Mouse (Mus musculus) spleen, adult 18-20 months (tissue): ENCODE results near the gene C130050O18Rik.

ENCODE experiments used
- DNase-seq, 2 experiments: peaks; one replicate each; pipeline ENCODE4 v3.0.0; 2022; ENCODE audit warnings: mixed read lengths in 2 of 2

The C130050O18Rik gene

DNA sequence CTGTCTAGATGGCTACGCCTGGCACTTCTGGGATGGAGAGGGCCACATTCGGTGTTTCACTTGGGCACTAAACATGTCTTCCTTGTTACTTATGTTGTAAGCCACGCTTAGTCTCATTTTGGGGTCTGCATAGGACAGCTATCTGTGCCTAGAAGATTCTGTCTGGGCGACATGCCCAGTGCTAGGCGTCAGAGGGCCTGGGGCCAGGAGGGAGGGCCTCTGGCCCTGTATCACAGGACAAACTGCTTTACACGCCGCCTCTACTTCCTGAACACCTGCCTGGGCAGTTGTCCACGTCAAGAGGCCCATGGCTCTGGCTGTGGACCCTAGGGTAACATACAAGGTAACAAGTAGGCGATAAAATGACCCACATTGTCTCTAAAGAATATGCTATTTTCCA lies 22.9 kb downstream of the C130050O18Rik start:
- DNase-seq, result no peak

DNA sequence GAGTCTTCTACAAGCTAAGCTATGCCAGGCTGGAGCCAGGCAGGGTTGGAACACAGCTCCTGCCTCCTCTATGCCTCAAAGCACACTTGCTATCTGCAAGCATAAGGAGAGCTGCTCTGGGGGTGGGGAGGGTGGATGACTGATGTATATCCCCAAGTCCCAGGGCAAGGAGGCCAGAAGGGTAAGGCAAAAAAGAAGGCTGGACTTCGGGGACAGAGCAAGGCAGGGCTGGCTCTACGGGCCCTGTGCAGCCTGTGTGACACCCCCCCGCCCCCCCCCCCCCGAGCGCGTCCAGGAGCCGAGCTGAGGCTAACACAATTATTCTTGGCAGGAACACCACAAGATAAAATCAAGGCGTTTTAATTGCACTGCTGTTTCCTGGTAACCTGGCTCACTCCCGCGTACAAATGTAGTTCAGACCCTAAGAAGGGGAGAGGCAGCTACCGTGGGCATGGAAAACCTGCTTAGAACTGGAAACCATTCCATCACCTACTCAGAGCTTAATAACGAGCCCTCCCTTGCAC lies 24.8 kb downstream of the C130050O18Rik start:
- DNase-seq, result no peak

DNA sequence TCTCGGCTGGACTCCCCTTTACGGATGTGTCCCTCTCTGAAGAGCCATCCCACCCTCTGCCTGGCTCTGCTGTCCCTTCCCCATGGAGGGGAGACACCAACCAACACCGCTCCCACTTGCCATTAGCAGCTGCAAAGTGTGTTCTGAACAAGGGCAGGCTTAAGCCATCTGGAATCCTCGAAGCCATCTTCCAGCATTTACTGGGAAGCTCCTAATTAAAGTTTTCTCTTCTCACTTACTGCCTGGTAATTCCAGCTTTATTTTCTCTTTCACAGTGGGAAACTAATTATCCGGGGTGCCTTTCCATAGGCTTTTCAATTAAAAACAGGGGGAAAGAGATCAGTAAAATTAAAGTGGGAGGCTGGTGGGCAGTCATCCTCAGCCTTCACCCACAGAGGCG lies 27.3 kb downstream of the C130050O18Rik start:
- DNase-seq, result no peak

DNA sequence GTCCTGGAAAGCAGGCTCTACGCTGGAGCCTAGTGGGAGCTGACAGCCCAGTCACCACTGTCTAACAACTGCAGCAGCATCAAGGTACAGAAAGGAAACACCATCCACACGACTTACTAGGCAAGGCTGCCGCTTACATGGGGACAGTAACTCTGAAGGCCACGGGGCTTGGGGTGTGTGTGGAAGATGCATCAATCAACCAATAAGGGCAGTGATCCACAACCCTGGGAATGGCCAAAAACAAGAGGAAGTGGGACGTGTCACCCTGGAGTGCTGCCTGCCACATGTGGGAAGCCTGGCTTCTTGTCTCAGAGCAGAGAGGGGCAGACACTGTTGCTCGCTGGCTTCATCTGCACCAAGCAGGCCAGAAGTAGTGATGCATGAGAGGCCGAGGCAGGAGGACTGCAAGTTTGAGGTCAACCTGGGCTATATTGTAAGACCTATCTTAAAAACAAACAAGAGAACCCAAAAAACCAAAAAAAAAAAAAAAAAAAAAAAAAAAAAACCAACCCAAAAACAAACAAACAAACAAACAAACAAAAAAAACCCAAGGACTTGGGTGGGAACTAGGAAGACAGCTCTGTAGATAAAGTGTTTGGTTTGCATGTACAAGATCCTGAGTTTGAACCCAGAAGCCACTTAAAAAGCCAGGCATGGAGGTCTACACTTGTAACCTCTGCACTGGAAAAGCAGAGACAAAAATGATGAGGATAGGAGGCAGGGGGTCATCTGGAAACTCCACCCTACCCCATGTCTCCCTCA lies 27.8 kb downstream of the C130050O18Rik start:
- DNase-seq, result no peak

DNA sequence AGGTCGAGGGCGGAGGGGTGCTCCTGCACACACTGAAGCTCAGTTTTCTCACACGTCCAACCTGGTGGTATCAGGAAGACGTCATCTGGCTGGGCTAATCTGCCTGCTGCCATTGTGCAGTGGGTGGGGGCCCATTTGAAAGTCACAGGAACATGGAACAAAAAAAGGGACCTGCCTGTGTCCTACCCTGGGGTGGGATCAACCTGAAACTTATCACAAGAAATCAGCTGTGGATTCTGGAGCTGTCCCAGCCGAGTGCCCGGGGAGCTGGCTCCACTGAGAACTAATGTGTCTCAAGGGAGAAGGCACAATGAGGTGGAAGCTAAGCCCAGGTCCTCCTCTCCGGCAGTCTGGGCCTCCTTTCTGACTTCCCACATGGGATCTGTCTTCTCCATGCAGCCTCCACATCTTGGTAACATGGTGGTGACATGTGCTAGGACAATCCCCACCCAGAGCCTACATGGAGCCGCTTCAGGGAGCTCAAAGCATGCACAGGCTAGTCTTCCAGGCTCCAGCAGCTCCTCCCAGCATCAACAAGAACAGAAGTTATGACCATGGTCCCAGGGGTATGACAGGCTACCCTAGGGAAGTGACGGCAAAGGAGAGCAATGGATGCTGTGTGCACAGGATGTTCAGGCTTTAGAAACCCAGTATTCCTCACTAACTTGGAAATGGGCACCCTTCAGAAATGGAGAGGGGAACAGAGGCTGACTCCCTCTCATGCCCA lies 28.9 kb downstream of the C130050O18Rik start:
- DNase-seq, result no peak

DNA sequence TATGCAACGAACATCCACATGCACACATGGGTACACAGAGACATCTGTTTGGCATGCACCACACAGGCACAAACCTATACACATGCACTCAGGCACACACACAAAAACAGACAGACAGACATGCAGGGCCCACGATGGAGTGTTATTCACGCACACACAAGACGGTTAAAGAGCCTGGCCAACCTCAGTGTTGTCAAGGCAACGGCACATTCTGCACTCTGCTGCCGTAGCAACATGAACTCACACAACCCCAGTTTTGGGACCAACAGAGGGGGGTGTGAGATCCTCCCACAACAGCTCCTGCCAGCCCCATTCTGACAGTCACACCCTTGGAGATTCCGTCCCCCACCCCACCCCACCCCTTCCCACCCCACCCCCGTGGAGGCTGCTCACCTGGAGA lies 29.9 kb downstream of the C130050O18Rik start:
- no peak for DNase-seq

DNA sequence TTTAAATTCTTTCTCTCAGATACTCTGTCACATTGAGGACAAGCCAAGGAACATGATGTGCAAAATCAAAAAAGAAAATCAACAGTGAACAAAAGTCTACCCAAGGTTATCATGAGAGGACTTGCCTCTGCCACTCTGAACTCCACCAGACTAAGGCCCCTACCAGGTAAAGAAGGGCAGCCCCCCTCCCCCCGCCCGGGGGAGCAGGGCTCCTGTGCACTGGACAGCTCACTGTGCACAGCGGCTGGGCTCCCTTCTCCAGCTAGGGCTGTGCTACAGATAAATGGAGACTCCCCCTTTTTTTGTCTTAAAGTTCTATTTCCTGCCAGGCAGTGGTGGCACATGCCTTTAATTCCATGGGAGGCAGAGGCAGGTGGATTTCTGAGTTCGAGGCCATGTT lies 32.7 kb downstream of the C130050O18Rik start:
- DNase-seq, result no peak

DNA sequence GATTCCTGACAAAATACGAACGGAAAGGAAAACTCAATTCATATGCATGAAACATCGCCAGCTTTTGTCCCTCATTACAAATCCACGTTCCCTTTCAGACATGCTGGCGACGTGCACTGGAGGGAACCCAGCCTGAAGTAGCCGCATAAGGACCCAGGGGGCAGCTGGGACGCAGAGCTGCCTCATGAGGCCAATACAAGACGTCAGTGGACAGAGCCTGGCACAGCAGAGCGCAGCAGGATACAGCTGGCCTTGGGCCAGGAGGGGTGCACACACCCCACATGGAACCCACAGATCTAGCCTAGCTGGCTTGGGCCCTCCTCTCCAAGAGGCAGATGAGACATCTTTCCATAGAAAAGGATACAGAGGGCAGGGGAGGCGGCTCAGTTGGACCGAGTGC lies 33.4 kb downstream of the C130050O18Rik start:
- DNase-seq, result no peak

DNA sequence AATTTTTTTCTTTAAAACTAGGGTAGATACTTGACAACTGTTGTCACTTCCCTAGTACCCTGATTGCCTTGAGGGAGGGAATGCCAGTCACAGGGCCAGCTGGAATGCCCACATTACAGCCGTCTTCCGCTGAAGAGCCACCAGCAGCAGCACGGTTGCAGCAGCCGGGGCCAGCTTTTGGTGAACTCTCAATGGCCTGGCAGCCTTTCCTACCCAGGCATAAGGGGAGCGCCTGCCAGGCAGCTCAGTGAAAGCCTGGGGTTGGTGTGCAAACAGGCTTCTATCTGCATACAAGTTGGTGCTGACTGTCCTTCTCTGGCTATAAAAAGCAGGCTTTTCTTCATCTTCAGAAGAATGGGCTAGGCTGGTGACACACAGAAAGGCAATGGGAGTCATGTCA lies 35.4 kb downstream of the C130050O18Rik start:
- DNase-seq, result no peak

DNA sequence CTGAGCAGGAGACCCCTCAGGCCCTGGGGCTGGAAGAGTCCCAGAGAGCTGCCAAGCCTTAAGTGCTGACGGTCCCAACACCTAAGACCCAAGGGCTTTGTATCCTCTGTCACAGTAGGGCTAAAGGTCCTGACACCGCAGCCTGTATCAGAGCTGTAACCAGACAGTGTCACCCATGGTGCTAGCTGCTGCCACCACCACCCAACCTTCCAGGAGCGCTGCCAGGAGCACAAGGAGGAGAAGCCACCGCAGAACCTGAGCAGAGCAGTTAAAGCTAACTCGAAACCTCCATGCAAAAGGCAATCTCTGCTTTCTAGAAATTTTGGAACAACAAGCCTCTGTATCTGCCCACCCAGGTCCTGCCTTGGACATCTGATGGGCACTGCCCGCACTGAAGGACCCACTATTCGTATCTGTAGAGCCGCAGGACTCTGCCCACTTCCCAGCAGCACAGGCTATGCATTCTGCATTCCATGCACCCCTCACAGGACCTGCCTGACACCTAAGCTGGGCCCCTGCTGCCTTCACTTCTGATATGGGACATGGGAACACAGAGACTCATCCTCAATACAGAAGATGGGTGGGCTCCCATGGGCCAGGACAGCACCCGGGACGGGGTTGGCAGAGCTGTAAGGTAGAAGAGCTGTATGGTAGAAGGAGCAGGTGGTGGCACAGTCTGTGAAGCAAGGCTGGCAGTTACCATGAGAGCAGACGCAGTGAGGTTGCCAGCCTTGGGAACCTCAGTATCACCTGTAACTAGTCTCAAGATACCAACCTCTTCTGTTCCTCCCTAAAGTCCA lies 36.0 kb downstream of the C130050O18Rik start:
- no peak for DNase-seq

DNA sequence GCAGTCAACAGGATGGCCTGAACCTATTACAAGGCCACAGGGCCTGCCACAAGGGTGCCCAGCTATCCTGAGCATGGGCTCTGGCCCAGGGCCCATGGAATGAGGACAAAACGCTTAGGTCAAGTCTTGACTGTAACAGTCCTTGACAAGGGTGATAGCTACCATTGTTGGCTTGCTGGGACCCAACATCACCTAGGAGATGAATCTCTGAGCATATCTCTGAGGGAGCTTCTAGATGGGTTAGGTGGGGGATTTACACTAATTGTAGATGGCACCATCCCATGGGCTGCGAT lies 36.6 kb downstream of the C130050O18Rik start:
- no peak for DNase-seq

DNA sequence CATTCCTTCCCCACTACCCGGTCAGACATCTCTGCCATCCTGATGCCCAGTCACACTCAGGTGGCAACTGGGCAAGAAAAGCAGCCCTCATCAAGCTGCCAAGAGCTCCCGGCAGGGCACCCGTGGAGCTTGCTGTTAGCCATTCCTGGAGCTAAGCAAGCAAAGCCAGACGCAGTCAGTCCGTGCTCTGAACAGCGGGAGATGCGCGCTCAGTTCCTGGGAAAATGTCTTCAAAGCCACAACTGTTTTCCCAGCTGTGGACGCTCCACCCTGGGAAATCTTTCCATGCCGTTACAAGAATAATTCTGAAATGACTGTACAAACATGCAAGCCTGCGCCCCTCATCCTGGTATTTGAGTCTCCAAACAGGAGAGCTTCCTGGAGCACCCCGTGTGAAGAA lies 37.3 kb downstream of the C130050O18Rik start:
- DNase-seq, result no peak

DNA sequence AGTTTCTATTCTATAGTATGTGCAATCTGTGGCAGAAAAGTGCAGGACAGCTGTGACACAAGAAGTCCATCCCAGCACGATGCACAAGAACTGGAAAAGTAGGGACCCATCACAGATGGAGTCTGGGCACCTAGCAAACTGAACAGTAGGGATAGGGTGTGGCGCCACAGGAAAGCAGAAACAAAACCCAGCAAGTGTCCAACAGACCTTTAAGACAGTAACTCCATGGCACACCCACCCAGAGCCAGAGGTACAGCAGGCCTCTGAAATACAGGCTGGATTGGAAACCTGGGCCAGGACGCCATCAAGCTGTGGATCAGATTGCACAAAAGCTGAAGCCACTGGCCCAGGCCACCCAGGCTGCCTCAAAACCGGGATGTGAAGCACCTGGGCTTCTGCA lies 37.9 kb downstream of the C130050O18Rik start:
- DNase-seq, result no peak

DNA sequence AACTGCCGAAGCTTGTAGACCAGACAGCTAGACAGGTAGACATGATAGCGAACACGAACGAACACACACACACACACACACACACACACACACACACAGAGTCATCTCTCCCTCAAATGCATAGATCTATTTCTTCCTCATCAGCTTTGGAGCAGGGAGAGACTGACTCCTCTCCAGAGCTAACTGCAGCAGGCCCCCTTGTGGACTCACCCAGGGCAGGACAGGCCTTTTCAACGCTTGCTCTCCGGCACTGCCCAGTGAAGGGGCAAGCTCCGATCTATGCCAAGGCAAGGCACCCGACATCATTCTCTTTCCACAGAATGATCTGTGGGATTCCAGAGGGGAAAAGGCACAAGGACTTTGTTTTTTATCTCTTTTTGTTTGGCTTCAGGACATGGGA lies 40.2 kb downstream of the C130050O18Rik start:
- no peak for DNase-seq

DNA sequence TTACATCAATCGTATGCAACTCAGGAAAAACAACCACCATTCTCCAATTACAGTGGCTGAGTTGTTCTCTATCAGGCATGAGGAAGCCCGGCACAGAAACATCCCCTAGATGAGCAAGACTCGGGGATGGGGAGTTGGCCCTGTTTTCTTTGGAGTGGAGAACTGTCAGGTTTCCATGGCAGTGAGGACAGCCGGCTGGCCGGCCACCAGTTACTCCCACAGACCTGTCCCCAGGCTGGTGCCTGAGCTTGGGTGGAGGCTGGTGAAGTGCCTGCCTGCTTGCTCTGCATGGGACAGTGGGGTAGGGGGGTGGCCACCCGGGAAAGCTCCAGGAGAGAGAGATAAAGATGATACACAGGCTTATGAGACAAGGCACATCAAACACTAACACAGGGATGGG lies 42.9 kb downstream of the C130050O18Rik start:
- DNase-seq, result no peak

DNA sequence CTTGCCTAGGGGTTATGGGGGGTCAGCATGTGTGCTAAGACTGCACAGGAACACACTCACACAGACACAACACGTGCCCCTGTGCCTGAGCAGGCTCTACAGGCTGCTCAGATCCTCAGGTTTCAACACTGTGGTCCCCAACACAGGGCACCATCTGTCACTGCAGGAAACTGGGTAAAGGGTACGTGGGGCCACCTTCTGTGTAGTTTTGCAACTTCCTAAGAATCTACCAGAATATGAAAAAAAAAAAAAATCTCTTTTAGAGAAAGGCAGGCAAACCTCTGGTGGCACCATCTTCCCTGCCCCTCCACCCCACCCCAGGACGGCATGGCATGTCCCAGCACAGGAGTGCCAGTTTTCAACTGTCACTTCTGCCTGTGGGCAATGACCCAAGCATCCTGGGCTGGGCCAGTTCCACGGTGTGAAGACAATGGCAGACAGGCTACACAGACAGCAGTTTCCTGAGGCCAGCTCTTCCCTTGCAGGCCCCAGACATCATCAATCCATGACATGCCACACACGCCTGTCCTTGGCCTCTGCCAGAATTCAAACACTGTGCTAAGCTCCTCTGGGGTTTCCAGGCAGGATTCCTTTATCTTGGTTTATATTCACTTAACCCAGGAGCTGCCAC lies 44.2 kb downstream of the C130050O18Rik start:
- DNase-seq, result peak; percentile 19 to 43

DNA sequence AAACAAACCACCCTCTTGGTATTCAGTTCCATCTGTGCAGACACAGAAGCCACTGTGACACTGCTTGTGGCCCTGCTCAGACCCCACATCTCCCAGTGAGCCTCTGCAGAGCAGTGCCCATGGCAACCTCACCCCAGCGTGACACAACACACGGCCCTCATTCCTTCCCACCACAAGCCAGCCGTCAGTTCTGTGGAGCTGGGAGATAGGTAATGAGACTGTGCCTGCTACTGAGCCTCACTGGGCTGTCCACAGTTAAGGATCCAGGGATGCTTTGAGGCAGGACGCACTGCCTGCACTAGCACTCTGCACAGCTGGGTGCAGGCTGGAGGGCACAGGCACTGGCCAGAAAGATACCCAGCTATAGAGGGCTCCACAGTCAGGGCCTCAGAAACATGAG lies 44.8 kb downstream of the C130050O18Rik start:
- peak in 1 of 2 experiments; percentile 7 for DNase-seq

DNA sequence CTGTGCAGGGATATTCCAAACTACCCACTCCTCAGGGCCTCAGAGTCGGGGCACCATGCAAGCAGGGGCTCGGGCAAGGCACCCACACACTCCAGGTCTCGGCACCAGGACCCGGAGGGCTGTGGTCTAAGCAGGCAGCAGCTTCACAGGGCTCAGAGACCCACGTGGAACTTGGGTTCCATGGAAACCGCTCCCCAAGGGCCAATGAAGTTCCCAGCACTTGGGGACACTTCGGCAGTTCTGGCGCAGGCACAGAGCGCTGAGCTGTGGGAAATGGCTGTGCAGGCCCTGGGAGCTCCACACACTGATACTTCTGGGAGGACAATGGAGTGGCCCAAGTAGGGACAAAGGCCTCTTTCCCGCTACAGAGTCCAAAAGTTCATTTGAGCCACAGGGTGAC lies 48.0 kb downstream of the C130050O18Rik start:
- no peak for DNase-seq

DNA sequence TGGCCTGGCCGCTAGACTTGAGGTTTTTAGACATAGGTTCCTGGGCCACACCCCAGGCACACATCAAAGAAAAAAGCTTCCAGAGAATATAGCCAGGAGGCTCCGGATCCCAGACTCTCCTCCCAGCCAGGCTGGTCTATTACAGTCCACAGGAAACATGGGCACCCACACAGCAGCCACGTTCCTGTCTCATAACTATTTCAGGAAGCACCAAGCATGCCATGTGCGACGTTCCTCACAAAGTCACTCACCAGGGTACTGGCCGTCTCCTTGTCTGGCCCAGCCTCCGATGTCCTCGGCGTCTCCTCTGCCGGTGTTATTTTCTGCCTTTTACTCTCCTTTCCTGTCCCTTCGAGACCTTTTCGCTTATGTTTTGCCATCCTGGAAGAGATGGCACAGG lies 50.1 kb downstream of the C130050O18Rik start:
- no peak for DNase-seq

DNA sequence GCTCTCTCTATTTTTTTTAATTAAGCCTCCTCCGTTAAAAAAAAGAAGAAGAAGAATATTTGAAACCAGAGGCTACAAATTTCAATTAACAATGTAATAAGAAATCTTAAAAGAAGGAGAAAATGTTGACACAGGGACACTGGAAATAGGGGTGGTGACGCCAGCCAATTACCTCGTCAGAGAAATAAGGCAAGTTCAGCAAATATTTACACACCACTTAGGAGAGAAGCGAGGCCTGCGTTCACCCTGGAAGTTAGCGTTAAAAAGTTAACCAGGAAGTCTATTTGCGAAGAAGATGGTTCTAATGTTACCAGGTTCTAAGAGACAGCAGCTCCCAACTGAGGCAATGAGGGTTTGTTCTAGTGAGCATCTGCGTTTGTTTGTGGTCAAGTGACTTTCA lies 52.2 kb downstream of the C130050O18Rik start:
- no peak for DNase-seq

DNA sequence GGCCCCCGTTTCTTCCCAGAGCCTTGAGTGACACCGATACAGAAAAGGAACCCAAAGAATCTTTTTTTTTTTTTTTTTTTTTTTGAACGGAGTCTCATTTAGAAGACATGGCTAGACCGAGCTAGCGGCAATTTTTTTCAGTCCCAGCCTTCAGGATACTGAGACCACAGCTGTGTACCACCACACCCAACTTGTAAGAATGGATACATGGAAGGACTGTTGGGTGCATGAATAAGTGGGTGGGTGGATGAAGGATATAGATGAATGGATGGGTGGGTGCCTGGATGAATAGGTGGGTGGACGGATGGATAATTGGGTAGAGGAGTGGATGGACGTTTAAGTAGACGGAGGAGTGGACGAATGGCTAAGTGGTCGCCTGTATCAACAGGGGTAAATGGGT lies 54.9 kb downstream of the C130050O18Rik start:
- DNase-seq, result no peak

DNA sequence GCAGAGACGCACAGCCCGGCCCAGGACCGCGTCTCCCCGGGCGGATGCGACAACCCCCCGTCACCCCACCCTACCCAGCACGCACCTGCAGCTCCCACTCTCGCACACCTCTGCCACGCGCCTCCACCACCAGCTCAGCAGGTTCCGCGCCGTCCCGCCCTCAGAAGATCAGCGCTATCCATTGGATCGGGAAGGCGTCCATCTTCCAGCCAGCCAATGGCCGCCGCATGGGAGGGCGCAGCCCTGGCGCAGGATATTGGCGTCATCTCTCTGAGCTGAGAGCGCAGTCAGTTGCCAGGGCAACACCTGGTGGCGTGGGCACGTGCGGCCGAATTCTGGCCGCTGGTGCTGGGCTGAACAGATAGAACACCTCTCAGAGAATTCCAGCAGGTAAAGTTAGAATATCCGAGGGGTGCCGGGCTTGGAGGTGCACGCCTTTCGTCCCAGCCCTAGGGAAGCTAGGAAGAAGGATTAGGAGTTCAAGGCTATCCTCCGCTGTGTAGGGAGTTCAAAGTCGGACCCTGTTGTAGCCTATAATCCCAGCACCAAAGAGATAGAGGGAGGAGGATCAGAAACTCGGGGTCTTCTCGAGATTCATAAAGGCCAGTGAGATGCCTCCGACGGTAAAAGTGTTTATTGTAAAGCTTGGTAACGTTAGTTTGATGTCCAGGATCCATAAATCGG lies 55.4 kb downstream of the C130050O18Rik start, which contains the start of gene 3110082I17Rik:
3110082I17Rik (minus strand) TSS at position 144 of the 684 bp plus-strand sequence.
- DNase-seq, result peak; percentile 94 to 98
